Mouse (Mus musculus): Measurements from ENCODE around the gene Uvrag.

DNA sequence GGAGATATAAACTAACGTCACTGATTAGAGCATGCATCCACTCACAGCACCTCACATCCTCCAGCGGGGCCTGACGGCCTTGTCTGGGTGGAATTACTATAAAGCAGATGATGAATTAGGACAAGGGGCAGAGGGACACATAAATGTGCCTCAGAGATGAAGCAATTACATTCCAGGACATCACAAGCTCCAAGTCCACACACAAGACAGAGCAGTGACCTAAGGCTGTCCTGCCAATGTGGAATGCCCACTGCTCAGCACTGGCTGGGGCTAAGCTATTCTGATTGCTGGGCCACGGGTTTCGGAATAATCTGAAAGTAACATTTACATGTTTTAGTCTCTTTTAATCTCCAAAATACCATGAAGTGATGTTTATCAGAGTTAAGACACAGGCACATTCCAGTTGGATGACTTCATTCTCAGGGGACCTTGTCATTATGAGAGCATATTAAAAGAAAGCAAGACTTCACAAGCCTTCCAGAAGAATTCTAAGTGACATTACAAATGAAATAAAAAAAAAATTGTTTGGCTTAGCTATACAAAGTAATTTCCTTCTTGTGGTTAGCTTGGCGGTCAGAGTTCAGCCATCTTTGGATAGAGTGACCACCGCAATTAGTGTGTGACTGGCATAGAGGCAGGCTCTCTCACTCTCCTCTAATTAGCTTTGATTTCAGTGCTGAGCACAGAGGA, 212.5 kb downstream of the Uvrag start:
- TF ChIP-seq CTCF (IDR thresholded peaks at IDR 0.05) (no peak), POLR2A (IDR thresholded peaks at IDR 0.05; ENCODE audit: insufficient read depth, low read depth, low read length) (no peak), EP300 (IDR thresholded peaks at IDR 0.05; ENCODE audit: insufficient read depth, low read depth, low read length) (no peak)

All from heart, adult 2 months (tissue).